ENCODE assay signal across 9 mouse cellular contexts in genomic region chr7:128236426-128236825, GRCm38 (mm10). TPM values are rescaled to one million over a fixed set of nuclear protein-coding genes. Genes with fewer than 3 reads are reported as not detected.
DNase-seq lines count a peak whose midpoint lies in the region; ATAC-seq and TF ChIP-seq lines count a peak whose summit lies in the region.
"Had no signal": no experiment of that assay in that cellular context is flagged by ENCODE, and none has a peak within 500 bp of the region (broad histone marks: within the 10 kb centered on the region; RNA-seq: fewer than 3 reads in every experiment).

No protein-coding gene starts in this region.

- H3K36me3 ChIP-seq in kidney, postnatal 0 days (ENCODE audit: insufficient read depth, low read length), result peaks cover 17% of the 10 kb centered on the region
- peaks cover 21% of the 10 kb centered on the region for H3K36me3 ChIP-seq in limb, embryonic 13.5 days
- peaks cover 14% of the 10 kb centered on the region for H3K36me3 ChIP-seq in neural tube, embryonic 15.5 days

- no peak for DNase-seq in cerebellum, adult 2 months
- DNase-seq in cerebellum, adult 18-20 months, result no peak
- DNase-seq in kidney, postnatal 0 days (ENCODE audit: low spot score), result no peak
- no peak for DNase-seq in kidney, adult 18-20 months
- no peak for DNase-seq in spleen, postnatal 10 days (ENCODE audit: low spot score in 2 of 2)
- no peak for DNase-seq in gastrocnemius, adult 18-20 months (ENCODE audit: low spot score)

- TF ChIP-seq CTCF in cerebellum, adult 2 months (IDR thresholded peaks at IDR 0.05; ENCODE audit: borderline replicate concordance, insufficient read depth, low read depth, low read length), result no peak
- TF ChIP-seq CTCF in kidney, postnatal 0 days (IDR thresholded peaks at IDR 0.05; ENCODE audit: low read depth), result no peak

- H3K4me1 ChIP-seq in cerebellum, adult 2 months (ENCODE audit: control insufficient read depth, insufficient read depth, low read length), result peaks cover 11% of the 10 kb centered on the region
- H3K4me1 ChIP-seq in kidney, postnatal 0 days (replicated peaks; ENCODE audit: insufficient read depth, low read length), result peaks cover 4% of the 10 kb centered on the region; the same call in 1 of the 2 replicates
- peaks cover 30% of the 10 kb centered on the region for H3K4me1 ChIP-seq in limb, embryonic 13.5 days
- peaks cover 31% of the 10 kb centered on the region for H3K4me1 ChIP-seq in neural tube, embryonic 15.5 days

- peak overlapping the region; percentile 71; the same call in 1 of the 2 replicates for H3K4me2 ChIP-seq in kidney, postnatal 0 days (ENCODE audit: low read length)
- H3K4me2 ChIP-seq in limb, embryonic 13.5 days (replicated peaks), result no peak overlapping the region; the same call in 1 of the 2 replicates
- H3K4me2 ChIP-seq in neural tube, embryonic 15.5 days, result peak overlapping the region; percentile 72

- no peaks in the 10 kb centered on the region for H3K27me3 ChIP-seq in cerebellum, adult 2 months (ENCODE audit: control insufficient read depth, insufficient read depth, low read length)
- no peaks in the 10 kb centered on the region for H3K27me3 ChIP-seq in kidney, postnatal 0 days (ENCODE audit: insufficient read depth, low read length)
- no peaks in the 10 kb centered on the region for H3K27me3 ChIP-seq in limb, embryonic 13.5 days
- H3K27me3 ChIP-seq in neural tube, embryonic 15.5 days (replicated peaks), result no peaks in the 10 kb centered on the region

- H3K27ac ChIP-seq in cerebellum, adult 2 months (ENCODE audit: insufficient read depth, low read length), result peak overlapping the region; percentile 85; the same call in 1 of the 2 replicates
- H3K27ac ChIP-seq in kidney, postnatal 0 days, result peak overlapping the region; percentile 98; the same call in 1 of the 2 replicates
- no peak overlapping the region for H3K27ac ChIP-seq in limb, embryonic 13.5 days
- peak overlapping the region; percentile 100 for H3K27ac ChIP-seq in neural tube, embryonic 15.5 days (replicated peaks)

- TF ChIP-seq POLR2A in cerebellum, adult 2 months (IDR thresholded peaks at IDR 0.05; ENCODE audit: borderline replicate concordance, insufficient read depth, low read length), result no peak

- no peak overlapping the region for H3K9ac ChIP-seq in kidney, postnatal 0 days (ENCODE audit: low read depth, low read length)
- H3K9ac ChIP-seq in limb, embryonic 13.5 days, result no peak overlapping the region
- peak overlapping the region; percentile 83 for H3K9ac ChIP-seq in neural tube, embryonic 15.5 days (replicated peaks)

- H3K9me3 ChIP-seq in kidney, postnatal 0 days (replicated peaks; ENCODE audit: low read length), result no peaks in the 10 kb centered on the region
- H3K9me3 ChIP-seq in limb, embryonic 13.5 days, result no peaks in the 10 kb centered on the region
- H3K9me3 ChIP-seq in neural tube, embryonic 15.5 days (replicated peaks), result no peaks in the 10 kb centered on the region

- ATAC-seq in kidney, postnatal 0 days (replicated peaks; ENCODE audit: low FRiP score, low read depth), result no peak
- no peak for ATAC-seq in limb, embryonic 13.5 days (ENCODE audit: low FRiP score, low read depth)
- ATAC-seq in neural tube, embryonic 15.5 days (ENCODE audit: low FRiP score), result no peak

- no peak overlapping the region for H3K4me3 ChIP-seq in cerebellum, adult 2 months (replicated peaks; ENCODE audit: insufficient read depth, low read depth, low read length)
- no peak overlapping the region for H3K4me3 ChIP-seq in kidney, postnatal 0 days (replicated peaks; ENCODE audit: low read depth, low read length)
- peak overlapping the region; percentile 75; the same call in 1 of the 2 replicates for H3K4me3 ChIP-seq in limb, embryonic 13.5 days
- H3K4me3 ChIP-seq in neural tube, embryonic 15.5 days (replicated peaks), result peak overlapping the region; percentile 77

- 95% methylated on average over 13 of the region's 13 CpGs for WGBS in cerebellum, adult 2 months
- WGBS in kidney, postnatal 0 days, result 92% methylated on average over 13 of the region's 13 CpGs
- 94% methylated on average over 13 of the region's 13 CpGs for WGBS in limb, embryonic 13.5 days
- 94% methylated on average over 13 of the region's 13 CpGs for WGBS in neural tube, embryonic 15.5 days

RNA-seq across cellular contexts. Expression of gene Armc5, which starts 0.7 kb away (rescaled TPM):
- 16.1 and 17.2 TPM in 2 replicates for polyA plus RNA-seq in cerebellum, adult 2 months (2012; rRNA removed)
- 17.0 and 17.1 TPM in 2 replicates for polyA plus RNA-seq in kidney, postnatal 0 days (2015; fragmentation: Nextera tagmentation; extraction: Ambion mirVana)
- polyA plus RNA-seq in limb, embryonic 13.5 days (2015; fragmentation: Nextera tagmentation; extraction: Ambion mirVana), result 16.6 and 18.5 TPM in 2 replicates
- polyA plus RNA-seq in neural tube, embryonic 15.5 days (2015; fragmentation: Nextera tagmentation; extraction: Ambion mirVana), result 13.8 and 14.0 TPM in 2 replicates
- total RNA-seq in gastrocnemius, adult 18-20 months (2021), result 1 to 10 TPM; 8.3 to 9.0 TPM

RNA-seq across cellular contexts. Expression of gene 9130023H24Rik, which starts 1.4 kb away (rescaled TPM):
- 2.6 and 2.8 TPM in 2 replicates for polyA plus RNA-seq in cerebellum, adult 2 months (2012; rRNA removed)
- 6.7 and 8.3 TPM in 2 replicates for polyA plus RNA-seq in kidney, postnatal 0 days (2015; fragmentation: Nextera tagmentation; extraction: Ambion mirVana)
- polyA plus RNA-seq in limb, embryonic 13.5 days (2015; fragmentation: Nextera tagmentation; extraction: Ambion mirVana), result 9.2 and 9.6 TPM in 2 replicates
- 6.4 and 6.6 TPM in 2 replicates for polyA plus RNA-seq in neural tube, embryonic 15.5 days (2015; fragmentation: Nextera tagmentation; extraction: Ambion mirVana)
- total RNA-seq in gastrocnemius, adult 18-20 months (2021), result 1 to 10 TPM; 1.6 to 1.7 TPM

RNA-seq across cellular contexts. Expression of gene Tgfb1i1, which starts 10.2 kb away (rescaled TPM):
- polyA plus RNA-seq in cerebellum, adult 2 months (2012; rRNA removed), result 10.8 and 13.1 TPM in 2 replicates
- polyA plus RNA-seq in kidney, postnatal 0 days (2015; fragmentation: Nextera tagmentation; extraction: Ambion mirVana), result 78.8 and 90.7 TPM in 2 replicates
- 48.8 and 49.1 TPM in 2 replicates for polyA plus RNA-seq in limb, embryonic 13.5 days (2015; fragmentation: Nextera tagmentation; extraction: Ambion mirVana)
- 28.4 and 50.2 TPM in 2 replicates for polyA plus RNA-seq in neural tube, embryonic 15.5 days (2015; fragmentation: Nextera tagmentation; extraction: Ambion mirVana)
- total RNA-seq in gastrocnemius, adult 18-20 months (2021), result 1 to 10 TPM; 5.5 to 7.0 TPM

RNA-seq across cellular contexts. Expression of gene Slc5a2, which starts 29.0 kb away (rescaled TPM):
- 0.30 and 0.51 TPM in 2 replicates for polyA plus RNA-seq in cerebellum, adult 2 months (2012; rRNA removed)
- 6.6 and 8.5 TPM in 2 replicates for polyA plus RNA-seq in kidney, postnatal 0 days (2015; fragmentation: Nextera tagmentation; extraction: Ambion mirVana)
- polyA plus RNA-seq in limb, embryonic 13.5 days (2015; fragmentation: Nextera tagmentation; extraction: Ambion mirVana), result 0.29 and 0.36 TPM in 2 replicates
- 0.10 TPM in 1 of 2 replicates, not detected in the other for polyA plus RNA-seq in neural tube, embryonic 15.5 days (2015; fragmentation: Nextera tagmentation; extraction: Ambion mirVana)
- total RNA-seq in gastrocnemius, adult 18-20 months (2021), result under 1 TPM in 1 of 2 experiments, not detected in 1; 0.39 TPM
- total RNA-seq: granulocyte monocyte progenitor cell, adult 5-6 weeks had no signal

RNA-seq across cellular contexts. Expression of gene Cox6a2, which starts 30.2 kb away (rescaled TPM):
- 0.82 and 0.89 TPM in 2 replicates for polyA plus RNA-seq in cerebellum, adult 2 months (2012; rRNA removed)
- polyA plus RNA-seq in kidney, postnatal 0 days (2015; fragmentation: Nextera tagmentation; extraction: Ambion mirVana), result not detected in 2 replicates
- polyA plus RNA-seq in limb, embryonic 13.5 days (2015; fragmentation: Nextera tagmentation; extraction: Ambion mirVana), result 24.2 and 27.0 TPM in 2 replicates
- polyA plus RNA-seq in neural tube, embryonic 15.5 days (2015; fragmentation: Nextera tagmentation; extraction: Ambion mirVana), result 4.3 and 8.2 TPM in 2 replicates
- 1,000 to 10,000 TPM; 1,835 to 2,031 TPM for total RNA-seq in gastrocnemius, adult 18-20 months (2021)

Comparison
In these comparisons a context has a peak if more than half of its experiments do, and no peak if none do; other contexts are left out.
1. H3K4me3 ChIP-seq: peak in limb, embryonic 13.5 days (single experiment) and neural tube, embryonic 15.5 days (single experiment); none in cerebellum, adult 2 months (single experiment) and kidney, postnatal 0 days (single experiment).